Mouse (Mus musculus) embryonic facial prominence, embryonic 12.5 days (tissue): ENCODE results near the gene Dpep2nb. TPM values are rescaled to one million over a fixed set of nuclear protein-coding genes. Genes with fewer than 3 reads are reported as not detected.
"Not testable (repeated sequence)": the region's sequence is repeated elsewhere in the genome, so short reads cannot be mapped to it uniquely, and the experiment has no call there.

Source experiments
- ATAC-seq: fragments of 200-750 bp; cut with Nextera tagmentation; 2 replicates; pipeline ENCODE4 v1.8.0; 2017; ENCODE audit not compliant: insufficient number of reproducible peaks, insufficient read depth, low FRiP score, low TSS enrichment
- H3K27ac ChIP-seq: fragments of 300-500 bp; sonication (generic); 2 replicates; pipeline ENCODE4 v1.5.1; 2016; ENCODE audit warnings: mild to moderate bottlenecking
- H3K27me3 ChIP-seq: fragments of 300-500 bp; sonication (generic); 2 replicates; pipeline ENCODE4 v1.6.1; 2016; ENCODE audit warnings: mild to moderate bottlenecking, moderate library complexity
- H3K36me3 ChIP-seq: fragments of 300-500 bp; sonication (generic); 2 replicates; pipeline ENCODE4 v1.6.1; 2016; ENCODE audit warnings: mild to moderate bottlenecking
- H3K4me1 ChIP-seq: fragments of 300-500 bp; sonication (generic); 2 replicates; pipeline ENCODE4 v1.6.1; 2016
- H3K4me2 ChIP-seq: fragments of 300-500 bp; sonication (generic); replicated peaks from 2 replicates; pipeline ENCODE4 v1.6.1; 2016; ENCODE audit warnings: mild to moderate bottlenecking, moderate library complexity
- H3K4me3 ChIP-seq: fragments of 300-500 bp; sonication (generic); 2 replicates; pipeline ENCODE4 v1.5.1; 2016; ENCODE audit warnings: mild to moderate bottlenecking
- H3K9ac ChIP-seq: fragments of 300-500 bp; sonication (generic); 2 replicates; pipeline ENCODE4 v1.6.1; 2016; ENCODE audit warnings: mild to moderate bottlenecking, moderate library complexity
- H3K9me3 ChIP-seq: fragments of 300-500 bp; sonication (generic); 2 replicates; pipeline ENCODE4 v1.6.1; 2016; ENCODE audit warnings: mild to moderate bottlenecking, moderate library complexity
- WGBS: fragments of 180-500 bp; shearing (Covaris S2); methylation state at CpG from one replicate; pipeline ENCODE4 v1.1.7; 2016; 5-methylcytosine and 5-hydroxymethylcytosine counted together
- polyA plus RNA-seq: library from polyadenylated mRNA; unstranded; fragments of >200 nt; fragmentation: Nextera tagmentation; extraction: Ambion mirVana; gene quantifications from 2 replicates; pipeline ENCODE4 v1.2.1, GENCODE M21; 2016

The Dpep2nb gene
- polyA plus RNA-seq, 1 experiment from 2014 or later = not detected

DNA sequence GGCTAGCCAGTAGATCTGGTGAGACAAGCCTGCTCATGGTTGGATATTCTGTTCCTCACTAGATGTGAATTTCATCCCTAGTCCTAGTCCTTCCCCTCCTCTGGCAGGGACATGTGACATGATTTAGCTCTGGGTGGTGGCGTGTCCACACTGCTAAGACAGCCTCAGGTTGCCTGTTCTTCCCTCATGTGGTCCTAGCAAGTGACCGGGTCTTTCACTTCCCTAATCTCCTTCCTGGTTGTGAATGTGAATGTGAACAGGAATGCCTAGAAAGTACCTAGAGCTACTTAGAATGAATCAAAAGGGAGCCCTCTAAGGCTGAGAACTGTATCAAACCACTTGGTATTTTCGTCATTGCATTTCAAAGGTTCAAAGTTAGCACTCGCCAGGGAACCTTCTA is 33.8 kb upstream of the Dpep2nb start:
- H3K27ac ChIP-seq = no peak overlapping the region
- no peaks in the 10 kb centered on the region for H3K4me1 ChIP-seq
- H3K4me2 ChIP-seq = no peak overlapping the region
- ATAC-seq = no peak
- peaks cover 8% of the 10 kb centered on the region; the same call in 1 of the 2 replicates for H3K36me3 ChIP-seq
- 83% methylated on average over 4 of the region's 4 CpGs for WGBS
- no peak overlapping the region for H3K4me3 ChIP-seq
- H3K9ac ChIP-seq = no peak overlapping the region
- no peaks in the 10 kb centered on the region for H3K9me3 ChIP-seq
- no peaks in the 10 kb centered on the region for H3K27me3 ChIP-seq

DNA sequence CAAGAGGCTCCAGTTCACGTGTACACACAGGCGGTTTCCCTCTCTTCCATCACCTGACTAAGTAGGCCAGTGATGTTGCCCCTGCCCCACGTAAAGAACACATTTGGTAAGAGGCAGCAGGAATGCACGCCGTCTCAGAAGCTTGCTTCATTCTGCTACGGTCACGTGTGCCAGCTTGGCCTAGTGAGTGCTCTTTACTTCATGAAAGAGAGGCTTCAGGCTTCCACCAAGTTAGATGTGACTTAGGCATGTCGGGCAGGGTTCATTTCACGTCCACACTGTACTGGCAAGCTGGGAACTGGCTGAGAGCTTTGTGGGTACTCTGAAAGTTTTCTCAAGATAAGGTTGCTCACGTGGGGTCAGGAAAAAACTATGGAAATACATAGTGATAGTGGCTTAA is 32.9 kb upstream of the Dpep2nb start:
- H3K4me1 ChIP-seq = no peaks in the 10 kb centered on the region
- no peaks in the 10 kb centered on the region for H3K27me3 ChIP-seq
- H3K9me3 ChIP-seq = no peaks in the 10 kb centered on the region
- H3K4me2 ChIP-seq = no peak overlapping the region
- no peak overlapping the region for H3K9ac ChIP-seq
- 92% methylated on average over 10 of the region's 10 CpGs for WGBS
- no peak overlapping the region for H3K4me3 ChIP-seq
- no peak overlapping the region for H3K27ac ChIP-seq
- no peak for ATAC-seq
- H3K36me3 ChIP-seq = peaks cover 10% of the 10 kb centered on the region; the same call in 1 of the 2 replicates

DNA sequence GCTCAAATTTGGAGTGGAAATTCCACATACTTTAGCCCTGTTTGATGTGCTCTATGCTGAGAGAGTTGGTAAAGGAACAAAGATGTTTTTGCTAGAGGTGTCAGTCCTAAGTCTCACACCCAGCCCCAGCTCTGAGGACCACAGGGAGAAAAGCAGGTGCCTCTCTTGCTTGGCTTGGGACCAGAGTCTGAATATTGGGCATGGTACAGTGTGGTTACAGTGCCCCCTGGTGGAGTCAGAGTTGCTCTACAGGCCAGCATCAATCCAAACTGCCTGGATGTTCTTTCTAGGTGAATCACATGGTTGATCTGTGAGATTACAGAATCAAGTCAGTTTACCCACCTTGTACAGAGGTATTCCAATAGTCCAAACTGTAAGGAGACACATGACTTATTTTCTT is 16.7 kb upstream of the Dpep2nb start:
- ATAC-seq = 0 out of 2 replicates have a peak, but pooled peaks have one; percentile 15
- Histone ChIP-seq H3K27ac (no peak overlapping the region), H3K27me3 (no peaks in the 10 kb centered on the region), H3K9me3 (no peaks in the 10 kb centered on the region), H3K4me1 (no peaks in the 10 kb centered on the region), H3K4me3 (no peak overlapping the region), H3K36me3 (peaks cover 19% of the 10 kb centered on the region), H3K9ac (no peak overlapping the region), H3K4me2 (no peak overlapping the region)

DNA sequence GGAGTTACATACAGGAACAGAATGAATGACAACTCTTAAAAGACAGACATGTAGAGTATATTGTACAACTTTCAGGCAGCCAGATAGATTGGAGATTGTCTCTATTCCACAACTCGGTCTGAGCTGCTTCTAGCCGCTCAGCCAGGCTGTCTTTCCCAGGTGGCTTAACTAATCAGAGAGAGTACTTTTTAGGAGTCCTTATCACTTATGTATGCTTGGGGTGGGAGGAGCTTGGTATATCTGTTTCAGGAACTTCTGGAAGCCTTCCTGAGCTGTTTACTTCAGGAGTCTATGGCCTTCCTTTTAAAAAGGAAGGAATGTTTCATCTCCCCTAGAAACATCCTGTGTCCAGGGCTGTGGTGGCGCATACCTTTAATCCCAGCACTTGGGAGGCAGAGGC is 12.3 kb upstream of the Dpep2nb start:
- Histone ChIP-seq H3K27me3 (no peaks in the 10 kb centered on the region), H3K27ac (no peak overlapping the region), H3K4me1 (no peaks in the 10 kb centered on the region), H3K9ac (no peak overlapping the region), H3K4me2 (no peak overlapping the region), H3K4me3 (no peak overlapping the region), H3K36me3 (peaks cover 23% of the 10 kb centered on the region; the same call in 1 of the 2 replicates), H3K9me3 (no peaks in the 10 kb centered on the region)
- WGBS = 85% methylated on average over 3 of the region's 3 CpGs
- ATAC-seq = no peak

DNA sequence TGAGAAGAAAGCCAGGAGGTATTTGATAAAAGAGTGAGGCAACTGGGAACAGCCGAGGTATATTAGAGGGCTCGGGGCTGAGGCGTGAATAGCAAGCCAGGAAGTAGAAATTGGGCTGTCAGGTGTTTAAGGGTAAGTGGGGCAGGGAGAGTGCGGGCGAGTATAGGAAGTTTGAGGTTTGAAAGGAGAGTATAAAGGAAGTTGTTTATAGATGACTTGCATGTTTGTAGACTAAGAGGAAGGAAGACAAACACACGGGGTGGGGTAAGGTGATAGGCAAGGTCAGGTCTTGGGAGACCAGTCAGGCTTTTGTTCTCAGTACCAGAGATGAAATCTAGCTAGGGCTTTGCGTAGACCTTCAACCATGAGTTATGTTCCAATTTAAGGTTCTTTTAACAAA is 11.4 kb upstream of the Dpep2nb start:
- Histone ChIP-seq H3K4me2 (no peak overlapping the region), H3K4me3 (no peak overlapping the region), H3K36me3 (peaks cover 23% of the 10 kb centered on the region; the same call in 1 of the 2 replicates), H3K9me3 (no peaks in the 10 kb centered on the region), H3K27me3 (no peaks in the 10 kb centered on the region), H3K27ac (no peak overlapping the region), H3K4me1 (no peaks in the 10 kb centered on the region), H3K9ac (no peak overlapping the region)
- ATAC-seq = no peak
- whole genome bisulfite sequencing = 94% methylated on average over 7 of the region's 7 CpGs

DNA sequence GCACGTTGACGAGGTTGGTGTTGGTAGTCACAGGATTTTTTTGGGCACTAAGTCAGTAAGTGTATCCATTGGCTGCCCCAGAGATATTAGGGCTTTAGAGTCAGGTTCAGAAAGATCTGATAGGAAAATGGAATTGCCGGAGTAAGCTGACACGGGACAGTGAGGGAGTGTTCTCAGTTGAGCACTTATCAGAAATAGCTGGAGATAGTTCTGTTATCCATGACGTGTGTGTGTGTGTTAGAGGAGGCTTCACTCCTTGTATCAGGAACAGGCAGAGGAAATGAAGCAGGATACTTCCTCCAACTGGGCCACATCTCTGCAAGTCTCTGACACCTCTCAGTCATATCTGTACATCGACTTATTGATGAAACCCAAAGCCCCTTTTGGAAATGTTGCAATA is 10.5 kb upstream of the Dpep2nb start:
- WGBS = 96% methylated on average over 6 of the region's 6 CpGs
- no peak for ATAC-seq

DNA sequence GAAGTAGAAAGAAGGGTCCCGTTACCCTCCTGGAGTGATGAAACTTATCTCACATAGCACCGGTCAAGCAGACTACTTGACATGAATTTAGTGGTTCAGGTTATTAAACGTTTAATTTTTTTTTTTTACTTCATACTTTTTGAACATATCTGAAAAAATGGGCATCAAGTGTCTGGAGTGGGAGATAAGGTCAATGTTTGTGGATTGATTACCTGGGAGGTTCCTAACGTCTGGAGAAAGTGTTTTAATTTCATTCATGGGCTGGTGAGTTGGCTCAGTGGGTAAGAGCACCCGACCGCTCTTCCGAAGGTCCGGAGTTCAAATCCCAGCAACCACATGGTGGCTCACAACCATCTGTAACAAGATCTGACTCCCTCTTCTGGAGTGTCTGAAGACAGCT is 6.4 kb upstream of the Dpep2nb start:
- H3K4me1 ChIP-seq = peaks cover 11% of the 10 kb centered on the region
- ATAC-seq, H3K9me3 ChIP-seq, H3K27me3 ChIP-seq, H3K27ac ChIP-seq: not testable (repeated sequence)
- H3K36me3 ChIP-seq = peaks cover 14% of the 10 kb centered on the region
- peak overlapping the region; percentile 99 for H3K4me3 ChIP-seq
- 83% methylated on average over 8 of the region's 8 CpGs for WGBS
- peak overlapping the region; percentile 99 for H3K4me2 ChIP-seq
- peak overlapping the region; percentile 86; the same call in 1 of the 2 replicates for H3K9ac ChIP-seq

More for the DNA sequence above, 10.5 kb upstream of the Dpep2nb start:
- no peak overlapping the region for H3K4me2 ChIP-seq
- H3K27me3 ChIP-seq = no peaks in the 10 kb centered on the region
- H3K9me3 ChIP-seq = no peaks in the 10 kb centered on the region
- no peak overlapping the region for H3K9ac ChIP-seq
- H3K36me3 ChIP-seq = peaks cover 21% of the 10 kb centered on the region; the same call in 1 of the 2 replicates
- H3K4me3 ChIP-seq = no peak overlapping the region
- no peaks in the 10 kb centered on the region for H3K4me1 ChIP-seq
- H3K27ac ChIP-seq = no peak overlapping the region

DNA sequence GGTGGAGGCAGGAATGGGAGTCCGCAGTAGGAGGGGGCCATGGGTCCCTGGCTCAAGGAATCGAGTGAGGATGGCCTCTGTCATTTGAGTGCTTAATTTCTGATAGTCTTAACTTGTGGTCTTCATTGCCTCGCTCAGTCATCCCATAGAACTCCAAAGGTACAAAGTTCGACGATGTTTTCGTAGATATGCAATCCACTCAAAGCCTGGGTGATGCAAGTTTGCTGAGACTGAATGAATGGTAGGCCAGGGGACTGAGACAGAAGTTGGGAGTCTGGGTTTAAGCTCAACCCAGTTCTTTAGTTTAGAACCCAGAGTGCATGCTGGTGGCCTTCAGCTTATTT is 5.8 kb upstream of the Dpep2nb start, which contains the start of gene Ddx28:
Ddx28 (minus strand) TSS at position 240 of the 344 bp plus-strand sequence.
- peak within 1 kb of the TSS; percentile 57 for H3K27ac ChIP-seq
- 2% methylated on average over 6 of the region's 6 CpGs for WGBS
- ATAC-seq = no peak

DNA sequence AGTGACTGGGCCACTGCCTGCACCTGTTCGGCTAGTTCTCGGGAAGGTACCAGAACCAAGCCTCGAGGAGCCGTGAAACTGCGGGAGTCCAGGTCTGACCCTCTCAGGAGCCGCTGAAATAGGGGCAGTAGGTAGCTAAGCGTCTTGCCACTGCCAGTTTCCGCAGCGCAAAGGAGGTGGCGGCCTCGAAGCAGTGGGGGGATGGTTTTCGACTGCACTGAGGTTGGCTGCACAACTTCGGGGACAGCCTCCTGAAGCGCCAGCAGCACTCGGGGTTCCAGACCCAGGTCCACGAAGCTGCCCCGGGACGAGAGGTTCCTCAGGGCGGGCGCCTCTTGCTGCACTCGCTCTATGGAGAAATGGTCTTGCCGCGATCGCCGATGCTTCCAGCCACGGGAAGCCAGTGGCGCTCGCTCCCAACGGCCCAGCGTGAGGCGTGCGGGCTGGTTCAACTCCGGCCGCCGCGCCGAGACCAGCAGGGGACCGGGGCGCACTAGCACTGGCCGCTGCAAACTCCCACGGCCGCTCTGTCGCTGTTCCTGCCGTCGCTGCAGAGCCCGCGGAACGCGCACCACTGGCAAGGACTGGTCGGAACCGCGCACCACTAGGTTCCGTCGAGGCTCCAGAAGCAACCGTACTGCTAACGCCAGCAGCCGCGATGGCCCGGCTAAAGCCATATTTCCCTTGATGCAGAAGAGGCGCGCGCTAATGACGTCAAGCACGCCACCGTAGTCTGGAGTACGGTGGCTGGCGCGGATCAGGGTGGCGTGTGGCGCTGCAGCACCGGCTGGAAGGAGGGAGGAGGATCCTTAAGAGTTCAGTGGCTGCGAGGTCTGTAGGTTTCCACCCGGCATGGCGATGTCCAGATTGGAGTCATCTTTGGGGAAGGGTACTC is 5.2 kb upstream of the Dpep2nb start:
- H3K9me3 ChIP-seq = no peaks in the 10 kb centered on the region
- H3K27ac ChIP-seq = peak overlapping the region; percentile 57
- H3K36me3 ChIP-seq = peaks cover 10% of the 10 kb centered on the region
- no peaks in the 10 kb centered on the region for H3K27me3 ChIP-seq
- peak overlapping the region; percentile 99 for H3K4me2 ChIP-seq
- peak; percentile 79 for ATAC-seq
- peaks cover 11% of the 10 kb centered on the region for H3K4me1 ChIP-seq
- peak overlapping the region; percentile 99 for H3K4me3 ChIP-seq
- 2% methylated on average over 74 of the region's 74 CpGs for WGBS
- peak overlapping the region; percentile 86 for H3K9ac ChIP-seq

More for the DNA sequence above, 5.8 kb upstream of the Dpep2nb start, which contains the start of gene Ddx28:
- H3K4me1 ChIP-seq = peaks cover 11% of the 10 kb centered on the region
- H3K27me3 ChIP-seq = no peaks in the 10 kb centered on the region
- peak within 1 kb of the TSS; percentile 99 for H3K4me3 ChIP-seq
- peak within 1 kb of the TSS; percentile 99 for H3K4me2 ChIP-seq
- peaks cover 14% of the 10 kb centered on the region for H3K36me3 ChIP-seq
- H3K9me3 ChIP-seq = no peaks in the 10 kb centered on the region
- peak within 1 kb of the TSS; percentile 86 for H3K9ac ChIP-seq

DNA sequence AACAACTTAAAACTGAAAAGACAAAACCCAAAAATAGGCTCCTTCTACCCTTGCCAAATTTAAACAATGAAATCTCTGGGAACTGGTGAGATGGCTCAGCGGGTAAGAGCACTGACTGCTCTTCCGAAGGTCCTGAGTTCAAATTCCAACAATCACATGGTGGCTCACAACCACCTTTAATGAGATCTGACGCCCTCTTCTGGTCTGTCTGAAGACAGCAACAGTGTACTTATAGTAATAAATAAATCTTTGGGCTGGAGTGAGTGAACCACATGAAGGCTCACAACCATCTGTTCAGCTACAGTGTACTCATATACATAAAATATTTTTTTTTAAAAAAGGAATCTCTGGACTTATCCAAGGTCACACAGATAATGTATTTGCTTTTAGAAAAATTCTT is 2.1 kb upstream of the Dpep2nb start:
- not testable (repeated sequence) for H3K27ac ChIP-seq

DNA sequence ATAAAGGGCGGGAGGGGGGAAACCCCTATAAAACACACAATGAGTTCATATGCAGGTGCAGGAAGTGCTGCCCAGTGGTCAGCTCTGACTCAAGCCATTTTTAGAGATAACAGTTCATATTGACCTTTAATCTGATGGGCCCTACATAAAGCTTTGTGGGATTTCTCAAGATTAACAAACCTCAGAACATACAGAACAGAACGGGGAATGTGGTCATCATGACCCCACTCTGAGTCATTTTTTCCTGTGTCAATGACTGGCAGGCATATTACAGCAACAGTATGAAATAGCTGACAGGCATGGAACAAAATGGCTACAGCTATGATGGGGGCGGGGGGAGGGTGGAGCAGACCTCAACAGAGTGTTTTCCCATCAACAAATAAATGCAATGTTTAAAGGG is 1.4 kb upstream of the Dpep2nb start:
- Histone ChIP-seq H3K9me3 (no peaks in the 10 kb centered on the region), H3K4me1 (peaks cover 11% of the 10 kb centered on the region), H3K4me2 (no peak overlapping the region), H3K36me3 (peaks cover 5% of the 10 kb centered on the region), H3K4me3 (no peak overlapping the region), H3K27me3 (no peaks in the 10 kb centered on the region), H3K27ac (no peak overlapping the region), H3K9ac (no peak overlapping the region)
- ATAC-seq = no peak
- WGBS = 70% methylated on average over 3 of the region's 3 CpGs

More for the DNA sequence above, 2.1 kb upstream of the Dpep2nb start:
- H3K27me3 ChIP-seq, H3K9ac ChIP-seq, H3K4me2 ChIP-seq, ATAC-seq, H3K9me3 ChIP-seq, H3K4me3 ChIP-seq, H3K36me3 ChIP-seq: not testable (repeated sequence)
- 61% methylated on average over 3 of the region's 3 CpGs for WGBS
- peaks cover 11% of the 10 kb centered on the region for H3K4me1 ChIP-seq

DNA sequence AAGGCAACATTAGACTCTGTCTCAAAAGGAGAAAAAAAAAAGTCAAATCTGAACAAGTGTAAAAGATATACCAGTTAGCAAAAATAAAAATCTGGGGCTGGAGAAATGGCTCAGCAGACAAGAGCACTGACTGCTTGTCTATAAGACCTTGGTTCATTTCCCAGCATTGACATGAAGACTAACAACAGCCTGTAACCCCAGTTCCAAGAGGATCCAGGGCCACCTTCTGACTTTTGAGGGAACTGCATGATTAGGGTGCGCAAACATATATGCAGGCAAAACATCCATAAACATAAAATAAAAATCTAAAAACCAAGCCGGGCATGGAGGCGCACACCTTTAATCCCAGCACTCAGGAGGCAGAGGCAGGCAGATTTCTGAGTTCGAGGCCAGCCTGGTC is 638 bp upstream of the Dpep2nb start:
- H3K27ac ChIP-seq = no peak overlapping the region
- H3K36me3 ChIP-seq = peaks cover 5% of the 10 kb centered on the region
- 82% methylated on average over 4 of the region's 4 CpGs for WGBS
- no peaks in the 10 kb centered on the region for H3K9me3 ChIP-seq
- no peak overlapping the region for H3K4me3 ChIP-seq
- no peak for ATAC-seq
- H3K27me3 ChIP-seq = no peaks in the 10 kb centered on the region
- no peak overlapping the region for H3K4me2 ChIP-seq
- no peak overlapping the region for H3K9ac ChIP-seq
- H3K4me1 ChIP-seq = peaks cover 11% of the 10 kb centered on the region
